Mouse (Mus musculus) cerebellum, postnatal 4 days (tissue): Measurements from ENCODE around the gene Bfsp1.

Experiments used
- DNase-seq, 2 experiments: peaks; one replicate each; pipeline ENCODE4 v3.0.0; 2022; ENCODE audit warnings: low spot score in 2 of 2, mixed read lengths in 1 of 2

Gene Bfsp1

DNA sequence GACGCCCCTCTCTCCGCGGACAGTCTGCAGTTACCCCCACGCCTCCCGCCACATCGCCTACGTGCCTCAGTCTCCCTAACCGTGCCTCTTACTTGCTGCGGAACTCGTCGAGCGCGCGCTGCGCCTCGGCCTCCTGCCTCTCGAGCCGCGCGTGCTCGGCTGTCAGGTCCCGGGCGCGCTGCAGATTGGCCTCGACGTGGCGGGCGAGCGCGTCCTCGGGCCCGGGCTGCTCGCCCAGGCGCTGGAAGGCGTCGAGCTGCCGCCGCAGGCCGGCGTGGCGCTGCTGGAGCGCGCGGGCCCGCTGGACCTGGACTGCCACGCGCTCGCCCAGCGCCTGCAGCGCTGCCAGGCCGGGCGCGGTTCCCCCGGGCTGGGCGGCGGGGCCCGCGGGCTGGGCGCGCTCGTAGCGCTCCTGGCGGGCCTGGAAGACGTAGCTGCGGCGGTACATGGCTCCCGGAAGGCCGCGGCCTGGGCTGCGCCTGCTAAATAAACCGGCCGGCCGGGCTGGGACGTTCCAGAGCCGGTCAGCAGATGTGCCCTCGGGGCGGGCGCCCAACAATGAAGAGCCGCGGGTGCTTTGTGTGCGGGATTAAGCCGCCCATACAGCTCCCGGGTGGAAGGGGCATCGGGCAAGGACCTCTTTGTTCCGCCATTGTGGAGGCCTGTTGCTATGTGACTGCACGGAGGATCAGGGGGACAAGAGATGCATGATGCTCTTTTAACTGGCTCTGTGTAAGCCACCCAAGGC lies at the start of gene Bfsp1:
Gene Bfsp1, minus strand, starts transcription at position 690 of the 748 bp plus-strand sequence.
- DNase-seq: peak in 1 of 2 experiments; percentile 47

- DNase-seq: no peak
Measured at GRCm38 (mm10) chr2:143912199-143912598, 49.2 kb upstream of the Bfsp1 start.

GRCm38 (mm10) chr2:143909230-143909629 lies 46.3 kb upstream of the Bfsp1 start:
- no peak for DNase-seq

GRCm38 (mm10) chr2:143904896-143905295 lies 41.9 kb upstream of the Bfsp1 start:
- DNase-seq: no peak

GRCm38 (mm10) chr2:143903376-143904045 lies 40.5 kb upstream of the Bfsp1 start:
- DNase-seq: no peak

GRCm38 (mm10) chr2:143900821-143901351 lies 37.9 kb upstream of the Bfsp1 start:
- no peak for DNase-seq

DNA sequence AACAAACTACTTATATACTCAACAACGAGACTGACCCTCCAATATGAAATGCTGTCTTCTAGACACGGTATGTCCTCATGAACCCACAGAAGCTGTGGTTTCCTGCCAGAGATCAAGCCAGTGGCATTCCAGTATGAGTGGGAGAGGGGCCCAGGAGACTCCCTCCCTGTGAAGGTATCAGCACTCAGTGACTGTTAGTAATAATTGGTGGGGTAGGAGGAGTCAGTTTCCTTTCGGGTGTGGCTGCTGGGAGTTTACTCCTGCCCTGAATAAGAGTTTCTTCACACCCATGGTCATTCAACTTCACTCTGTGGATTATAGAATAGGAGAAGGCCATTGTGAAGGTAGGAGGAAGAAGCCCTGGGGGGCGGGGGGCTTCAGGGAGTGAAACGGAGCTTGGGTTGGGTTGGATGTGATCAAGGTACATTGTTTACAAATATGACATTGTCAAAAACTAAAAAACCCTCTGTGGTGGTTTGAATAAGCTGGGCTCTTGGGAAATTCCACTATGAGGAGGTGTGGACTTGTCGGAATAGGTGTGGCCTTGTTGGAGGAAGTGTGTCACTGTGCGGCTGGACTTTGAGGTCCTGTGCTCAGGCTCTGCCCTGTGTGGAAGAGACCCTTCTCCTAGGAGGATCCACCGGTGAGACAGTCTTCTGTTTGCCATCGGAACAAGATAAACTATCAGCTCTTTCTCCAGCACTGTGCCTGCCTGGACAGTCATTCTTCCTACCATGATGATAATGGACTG lies 36.7 kb upstream of the Bfsp1 start:
- no peak for DNase-seq

DNA sequence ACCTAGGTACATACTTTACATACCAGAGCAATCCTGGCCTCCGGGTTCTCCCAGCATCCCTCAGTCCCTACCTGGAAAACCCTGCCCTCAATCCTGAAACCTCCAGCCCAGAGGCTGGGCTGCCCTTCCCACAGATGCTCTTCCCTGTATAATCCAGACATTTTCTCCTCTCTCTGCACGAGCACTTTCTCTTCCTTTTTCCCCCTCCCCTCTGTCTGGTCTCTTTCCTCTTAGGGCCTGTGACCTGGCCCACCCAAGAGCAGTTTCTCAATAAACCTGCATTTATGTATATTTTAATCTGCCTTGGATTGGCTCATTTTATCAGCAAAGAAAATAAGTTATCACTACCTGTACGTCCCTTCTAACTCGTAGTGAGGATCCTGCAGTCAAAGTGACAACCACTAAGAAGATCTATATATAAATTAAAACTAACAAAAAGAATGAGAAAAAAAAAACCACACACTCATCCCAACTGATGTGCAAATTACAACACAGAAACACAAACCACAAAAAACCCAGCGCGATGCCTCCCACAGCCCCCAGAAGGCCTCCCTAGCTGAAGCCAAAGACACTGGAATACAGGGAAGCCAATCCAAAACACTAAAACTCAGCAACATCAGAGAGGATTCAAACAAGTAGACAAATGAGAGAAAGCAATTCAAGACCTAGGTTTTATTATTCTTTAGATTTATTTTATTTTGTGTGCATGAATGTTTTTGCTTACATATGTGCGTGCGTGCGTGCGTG lies 28.5 kb upstream of the Bfsp1 start:
- DNase-seq: no peak

DNA sequence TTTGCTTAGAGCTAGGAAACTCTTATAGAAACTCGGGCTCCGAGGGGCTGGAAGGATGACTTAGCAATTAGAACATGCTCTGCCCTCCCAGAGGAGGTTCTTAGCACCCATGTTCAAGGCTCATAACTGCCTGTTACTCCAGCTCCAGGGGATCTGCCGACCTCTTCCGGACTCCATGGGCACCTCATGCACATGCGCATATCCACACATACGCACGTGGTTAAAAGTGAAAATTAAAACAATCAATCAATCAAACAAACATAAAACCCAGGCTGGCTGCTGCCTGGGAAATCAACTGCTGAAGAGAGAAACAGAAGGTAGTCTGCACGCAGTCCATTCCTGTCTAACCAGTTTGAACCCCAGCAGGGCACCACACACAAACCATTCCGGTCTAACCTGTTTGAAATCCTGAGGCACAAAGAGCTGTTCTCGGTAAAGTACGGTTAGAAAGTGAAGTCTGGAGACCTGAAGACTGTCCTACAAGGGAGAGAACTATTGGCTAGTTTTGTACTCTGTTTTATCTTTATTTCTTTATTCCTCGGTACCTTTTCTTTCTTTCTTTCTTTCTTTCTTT lies 27.0 kb upstream of the Bfsp1 start:
- DNase-seq: no peak

GRCm38 (mm10) chr2:143889131-143889859 lies 26.3 kb upstream of the Bfsp1 start:
- DNase-seq: no peak

GRCm38 (mm10) chr2:143882606-143883288 lies 19.8 kb upstream of the Bfsp1 start:
- no peak for DNase-seq

DNA sequence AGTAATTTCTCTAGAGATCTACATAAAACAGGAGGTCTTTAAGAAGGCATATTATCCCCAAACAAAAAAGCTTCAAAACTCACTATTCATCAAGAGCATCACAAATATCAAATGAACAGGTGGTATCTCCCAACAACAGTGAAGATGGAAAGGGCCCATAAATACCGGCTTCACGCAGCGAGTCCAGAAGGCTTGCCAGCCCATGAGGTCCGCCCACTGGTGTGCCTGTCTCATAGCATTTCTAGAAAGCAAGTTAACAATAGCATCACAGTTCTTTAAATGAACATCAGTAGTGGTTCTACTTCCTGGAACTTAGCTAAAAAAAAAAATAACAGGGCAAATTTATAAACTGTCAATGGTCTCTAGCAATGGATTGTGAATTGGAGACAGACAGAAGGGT lies 19.0 kb upstream of the Bfsp1 start:
- DNase-seq: no peak

DNA sequence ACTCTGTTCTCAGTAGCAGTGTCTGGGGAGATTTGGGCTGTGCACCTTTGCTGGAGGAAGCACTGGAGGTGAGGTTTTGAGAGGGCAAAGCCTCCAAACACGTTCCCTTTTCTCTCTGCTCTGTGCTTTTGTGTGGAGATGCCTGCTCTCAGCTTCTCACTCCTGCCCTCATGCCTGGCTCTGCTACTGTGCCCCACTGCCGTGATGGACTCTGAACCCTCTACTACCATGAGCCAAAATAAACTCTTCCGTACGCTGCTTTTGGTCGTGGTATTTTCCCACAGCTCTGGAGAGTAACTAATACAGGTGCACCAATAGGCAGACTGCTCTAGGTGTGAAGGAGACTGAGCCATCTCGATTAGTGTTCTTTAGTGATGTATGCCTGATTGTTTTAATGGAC lies 16.3 kb upstream of the Bfsp1 start:
- no peak for DNase-seq

GRCm38 (mm10) chr2:143876929-143877632 lies 14.1 kb upstream of the Bfsp1 start:
- no peak for DNase-seq

- DNase-seq: no peak
Measured at GRCm38 (mm10) chr2:143876026-143876425, 13.1 kb upstream of the Bfsp1 start.

GRCm38 (mm10) chr2:143870936-143871688 lies 8.1 kb upstream of the Bfsp1 start:
- DNase-seq: no peak

GRCm38 (mm10) chr2:143867326-143867725 lies 4.4 kb upstream of the Bfsp1 start:
- peak; percentile 52 to 76 for DNase-seq

GRCm38 (mm10) chr2:143864600-143864999 lies 1.6 kb upstream of the Bfsp1 start:
- no peak for DNase-seq

GRCm38 (mm10) chr2:143859166-143859565 lies 3.8 kb downstream of the Bfsp1 start:
- DNase-seq: no peak
